Mouse (Mus musculus): ENCODE measurements around the gene Tmem141. TPM values are rescaled to one million over a fixed set of nuclear protein-coding genes. Genes with fewer than 3 reads are reported as not detected.

Tmem141 gene
- polyA plus RNA-seq, 1 experiment from 2014 or later, result 32.4 TPM

- peak; percentile 98 for ATAC-seq (replicated peaks; ENCODE audit: low FRiP score)
- H3K27me3 ChIP-seq, result peaks cover 41% of the 10 kb centered on the region
- peak within 1 kb of the TSS; percentile 65 for H3K4me3 ChIP-seq (replicated peaks)
- H3K4me1 ChIP-seq, result peaks cover 56% of the 10 kb centered on the region
- no peaks in the 10 kb centered on the region for H3K9me3 ChIP-seq (replicated peaks)
- H3K27ac ChIP-seq, result peak within 1 kb of the TSS; percentile 95
- peaks cover 32% of the 10 kb centered on the region for H3K36me3 ChIP-seq
- under 1% methylated on average over 43 of the region's 45 CpGs for WGBS
- peak within 1 kb of the TSS; percentile 64 for H3K9ac ChIP-seq
- H3K4me2 ChIP-seq, result peak within 1 kb of the TSS; percentile 90
Observed at GRCm38 (mm10) chr2:25574579-25575431, 47.0 kb downstream of the Tmem141 start, which contains the start of the genes Mamdc4 and Phpt1. TSS of gene Mamdc4 (minus strand) at chr2:25574845. TSS of gene Phpt1 (minus strand) at chr2:25575224.

- peaks cover 34% of the 10 kb centered on the region for H3K27me3 ChIP-seq
- peaks cover 39% of the 10 kb centered on the region for H3K36me3 ChIP-seq
- 11% methylated on average over 11 of the region's 11 CpGs for WGBS
- peak overlapping the region; percentile 65 for H3K4me3 ChIP-seq (replicated peaks)
- peaks cover 49% of the 10 kb centered on the region for H3K4me1 ChIP-seq
- no peak for ATAC-seq (replicated peaks; ENCODE audit: low FRiP score)
- peak overlapping the region; percentile 90 for H3K4me2 ChIP-seq
- no peaks in the 10 kb centered on the region for H3K9me3 ChIP-seq (replicated peaks)
- H3K27ac ChIP-seq, result peak overlapping the region; percentile 95
- peak overlapping the region; percentile 64 for H3K9ac ChIP-seq
Observed at GRCm38 (mm10) chr2:25574136-25574535, 47.7 kb downstream of the Tmem141 start.

GRCm38 (mm10) chr2:25573068-25573467, 48.7 kb downstream of the Tmem141 start:
- Histone ChIP-seq H3K36me3 (peaks cover 50% of the 10 kb centered on the region), H3K27ac (no peak overlapping the region), H3K9me3 (replicated peaks) (no peaks in the 10 kb centered on the region), H3K4me2 (peak overlapping the region; percentile 90; the same call in 1 of the 2 replicates), H3K4me1 (peaks cover 38% of the 10 kb centered on the region), H3K27me3 (peaks cover 23% of the 10 kb centered on the region), H3K4me3 (replicated peaks) (0 out of 2 replicates have a peak overlapping the region, but pooled peaks have one; percentile 65), H3K9ac (no peak overlapping the region)
- WGBS, result 76% methylated on average over 2 of the region's 2 CpGs
- no peak for ATAC-seq (replicated peaks; ENCODE audit: low FRiP score)

GRCm38 (mm10) chr2:25571221-25571620, 50.6 kb downstream of the Tmem141 start:
- Histone ChIP-seq H3K9ac (no peak overlapping the region), H3K27ac (no peak overlapping the region), H3K4me3 (replicated peaks) (no peak overlapping the region), H3K4me1 (peaks cover 25% of the 10 kb centered on the region), H3K27me3 (peaks cover 5% of the 10 kb centered on the region), H3K4me2 (no peak overlapping the region), H3K36me3 (peaks cover 67% of the 10 kb centered on the region), H3K9me3 (replicated peaks) (no peaks in the 10 kb centered on the region)
- ATAC-seq (replicated peaks; ENCODE audit: low FRiP score), result no peak
- WGBS, result 90% methylated on average over 4 of the region's 4 CpGs

Other genes with a start within 250 kb of the Tmem141 start
- 40.4 and 42.7 TPM in 2 replicates for gene Sapcd2, start 249.7 kb downstream of the Tmem141 start, polyA plus RNA-seq (2015; fragmentation: Nextera tagmentation; extraction: Ambion mirVana)
- 4.5 and 4.6 TPM in 2 replicates for gene Entpd2, start 226.1 kb downstream of the Tmem141 start, polyA plus RNA-seq (2015; fragmentation: Nextera tagmentation; extraction: Ambion mirVana)
- 41.3 and 52.5 TPM in 2 replicates for gene Npdc1, start 222.7 kb downstream of the Tmem141 start, polyA plus RNA-seq (2015; fragmentation: Nextera tagmentation; extraction: Ambion mirVana)
- gene Fut7, start 198.7 kb downstream of the Tmem141 start, polyA plus RNA-seq (2015; fragmentation: Nextera tagmentation; extraction: Ambion mirVana), result 0.08 and 0.18 TPM in 2 replicates
- 11.0 and 11.1 TPM in 2 replicates for gene Abca2, start 193.3 kb downstream of the Tmem141 start, polyA plus RNA-seq (2015; fragmentation: Nextera tagmentation; extraction: Ambion mirVana)
- gene Clic3, start 165.2 kb downstream of the Tmem141 start, polyA plus RNA-seq (2015; fragmentation: Nextera tagmentation; extraction: Ambion mirVana), result 3.6 and 3.9 TPM in 2 replicates
- gene Paxx, start 160.9 kb downstream of the Tmem141 start, polyA plus RNA-seq (2015; fragmentation: Nextera tagmentation; extraction: Ambion mirVana), result 30.4 and 31.8 TPM in 2 replicates
- gene Ptgds, start 152.0 kb downstream of the Tmem141 start, polyA plus RNA-seq (2015; fragmentation: Nextera tagmentation; extraction: Ambion mirVana), result 1.6 and 2.2 TPM in 2 replicates
- gene Lcn12, start 128.1 kb downstream of the Tmem141 start, polyA plus RNA-seq (2015; fragmentation: Nextera tagmentation; extraction: Ambion mirVana), result not detected in 2 replicates
- gene Fbxw5, start 121.3 kb downstream of the Tmem141 start, polyA plus RNA-seq (2015; fragmentation: Nextera tagmentation; extraction: Ambion mirVana), result 85.1 and 96.1 TPM in 2 replicates
- 6.3 and 7.8 TPM in 2 replicates for gene C8g, start 120.3 kb downstream of the Tmem141 start, polyA plus RNA-seq (2015; fragmentation: Nextera tagmentation; extraction: Ambion mirVana)
- 36.0 and 37.3 TPM in 2 replicates for gene Traf2, start 75.1 kb downstream of the Tmem141 start, polyA plus RNA-seq (2015; fragmentation: Nextera tagmentation; extraction: Ambion mirVana)
- 373 and 392 TPM in 2 replicates for gene Edf1, start 64.2 kb downstream of the Tmem141 start, polyA plus RNA-seq (2015; fragmentation: Nextera tagmentation; extraction: Ambion mirVana)
- gene Mamdc4, start 47.2 kb downstream of the Tmem141 start, polyA plus RNA-seq (2015; fragmentation: Nextera tagmentation; extraction: Ambion mirVana), result 8.4 and 10.1 TPM in 2 replicates
- gene Phpt1, start 46.8 kb downstream of the Tmem141 start, polyA plus RNA-seq (2015; fragmentation: Nextera tagmentation; extraction: Ambion mirVana), result 184 and 197 TPM in 2 replicates
- 0.15 and 0.21 TPM in 2 replicates for gene Ajm1, start 40.2 kb downstream of the Tmem141 start, polyA plus RNA-seq (2015; fragmentation: Nextera tagmentation; extraction: Ambion mirVana)
- 72.8 and 74.7 TPM in 2 replicates for gene Rabl6, start 13.5 kb downstream of the Tmem141 start, polyA plus RNA-seq (2015; fragmentation: Nextera tagmentation; extraction: Ambion mirVana)
- 0.12 and 0.27 TPM in 2 replicates for gene Ccdc183, start 4.3 kb downstream of the Tmem141 start, polyA plus RNA-seq (2015; fragmentation: Nextera tagmentation; extraction: Ambion mirVana)
- gene Fcna, start 6.0 kb upstream of the Tmem141 start, polyA plus RNA-seq (2015; fragmentation: Nextera tagmentation; extraction: Ambion mirVana), result 3.3 and 4.2 TPM in 2 replicates
- gene Lcn8, start 31.1 kb upstream of the Tmem141 start, polyA plus RNA-seq (2015; fragmentation: Nextera tagmentation; extraction: Ambion mirVana), result not detected in 2 replicates
- not detected in 2 replicates for gene Lcn5, start 35.9 kb upstream of the Tmem141 start, polyA plus RNA-seq (2015; fragmentation: Nextera tagmentation; extraction: Ambion mirVana)
- gene Lcn6, start 54.8 kb upstream of the Tmem141 start, polyA plus RNA-seq (2015; fragmentation: Nextera tagmentation; extraction: Ambion mirVana), result not detected in 2 replicates
- gene Lcn10, start 60.7 kb upstream of the Tmem141 start, polyA plus RNA-seq (2015; fragmentation: Nextera tagmentation; extraction: Ambion mirVana), result not detected in 2 replicates
- gene Obp2a, start 78.0 kb upstream of the Tmem141 start, polyA plus RNA-seq (2015; fragmentation: Nextera tagmentation; extraction: Ambion mirVana), result 0.23 TPM in 1 of 2 replicates, not detected in the other
- gene Bmyc, start 84.7 kb upstream of the Tmem141 start, polyA plus RNA-seq (2015; fragmentation: Nextera tagmentation; extraction: Ambion mirVana), result 91.2 and 95.1 TPM in 2 replicates
- gene Obp2b, start 115.0 kb upstream of the Tmem141 start, polyA plus RNA-seq (2015; fragmentation: Nextera tagmentation; extraction: Ambion mirVana), result not detected in 2 replicates
- gene Lcn3, start 143.6 kb upstream of the Tmem141 start, polyA plus RNA-seq (2015; fragmentation: Nextera tagmentation; extraction: Ambion mirVana), result not detected in 2 replicates
- gene Lcn11, start 155.0 kb upstream of the Tmem141 start, polyA plus RNA-seq (2015; fragmentation: Nextera tagmentation; extraction: Ambion mirVana), result not detected in 2 replicates
- gene Gm13539, start 160.3 kb upstream of the Tmem141 start, polyA plus RNA-seq (2015; fragmentation: Nextera tagmentation; extraction: Ambion mirVana), result not detected in 2 replicates
- gene Glt6d1, start 193.8 kb upstream of the Tmem141 start, polyA plus RNA-seq (2015; fragmentation: Nextera tagmentation; extraction: Ambion mirVana), result not detected in 2 replicates
- gene Lcn9, start 201.1 kb upstream of the Tmem141 start, polyA plus RNA-seq (2015; fragmentation: Nextera tagmentation; extraction: Ambion mirVana), result not detected in 2 replicates
- gene Sohlh1, start 225.2 kb upstream of the Tmem141 start, polyA plus RNA-seq (2015; fragmentation: Nextera tagmentation; extraction: Ambion mirVana), result not detected in 2 replicates
- 0.37 and 0.96 TPM in 2 replicates for gene Kcnt1, start 241.7 kb upstream of the Tmem141 start, polyA plus RNA-seq (2015; fragmentation: Nextera tagmentation; extraction: Ambion mirVana)